Mouse (Mus musculus) lung, adult 2 months (tissue): ENCODE results near the gene Slc36a4.

Experiments
- CTCF ChIP-seq: fragments of 200-500 bp; IDR thresholded peaks from 2 replicates; pipeline ENCODE4 v1.5.1; 2011; ENCODE audit warnings: mild to moderate bottlenecking, low read length, control low read depth; ENCODE audit not compliant: insufficient read depth
- POLR2A ChIP-seq: fragments of 200-500 bp; IDR thresholded peaks from 2 replicates; pipeline ENCODE4 v1.6.1; 2011; ENCODE audit warnings: low read depth, mild to moderate bottlenecking, control low read depth, low read length, borderline replicate concordance; ENCODE audit errors: extremely low read depth

DNA sequence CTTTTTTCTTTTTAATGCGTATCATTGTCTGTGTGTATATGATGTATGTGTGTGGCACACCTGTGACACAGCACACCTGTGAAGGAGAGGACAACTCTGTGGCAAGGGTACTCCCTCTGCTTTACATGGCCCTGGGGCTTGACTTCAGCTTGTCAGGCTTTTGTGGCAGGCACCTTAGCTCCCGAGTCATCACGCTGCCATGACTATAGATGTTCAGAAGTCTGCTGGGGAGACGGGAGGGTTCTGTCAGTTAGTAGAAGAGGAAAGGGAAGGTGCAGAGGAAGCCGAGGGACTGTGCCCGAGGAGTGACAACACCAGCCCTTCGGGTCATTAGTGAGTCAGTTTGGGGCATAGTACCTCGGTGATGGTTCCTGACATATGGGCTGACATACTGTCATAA lies 13.0 kb downstream of the Slc36a4 start:
- no peak for TF ChIP-seq CTCF
- TF ChIP-seq POLR2A, result no peak
